Mouse (Mus musculus) thymus, postnatal 0 days (tissue): ENCODE results near the gene Foxred2. TPM values are rescaled to one million over a fixed set of nuclear protein-coding genes. Genes with fewer than 3 reads are reported as not detected.

Experiments
- DNase-seq: peaks from one replicate; pipeline ENCODE4 v3.0.0-alpha.2; 2015; ENCODE audit warnings: low spot score
- polyA plus RNA-seq: library from polyadenylated mRNA; unstranded; fragments of >200 nt; fragmentation: Nextera tagmentation; extraction: Ambion mirVana; gene quantifications from 2 replicates; pipeline ENCODE4 v1.2.1, GENCODE M21; 2015

Gene Foxred2
- 3.5 TPM in 2 replicates for polyA plus RNA-seq

DNA sequence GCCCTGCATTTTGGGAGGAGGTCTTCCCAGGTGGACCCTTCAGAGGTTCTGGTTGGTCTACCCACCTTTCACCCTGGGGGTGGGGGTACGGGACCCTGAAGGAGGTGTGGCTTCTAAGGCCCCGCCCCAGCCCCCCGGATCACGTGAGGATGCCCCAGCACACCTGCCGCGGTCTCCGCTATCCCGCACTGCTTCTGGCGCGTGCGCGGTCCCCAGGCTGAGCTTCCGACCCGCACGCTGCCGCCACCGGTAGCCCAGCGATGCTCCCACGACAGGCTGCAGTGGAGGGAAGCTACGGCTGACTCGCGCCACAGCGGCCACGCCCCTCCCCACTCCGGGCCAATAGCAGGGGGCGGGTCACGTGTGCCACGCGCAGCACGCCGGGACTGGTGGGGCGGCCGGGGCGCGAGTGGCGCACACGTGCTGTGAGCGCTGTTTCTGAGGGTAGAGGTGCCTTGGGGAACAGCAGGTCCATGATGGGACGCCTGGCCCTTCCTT lies at the start of gene Foxred2:
Gene Foxred2, minus strand, starts transcription at position 319 of the 498 bp plus-strand sequence.
- DNase-seq, result peak; percentile 91

DNA sequence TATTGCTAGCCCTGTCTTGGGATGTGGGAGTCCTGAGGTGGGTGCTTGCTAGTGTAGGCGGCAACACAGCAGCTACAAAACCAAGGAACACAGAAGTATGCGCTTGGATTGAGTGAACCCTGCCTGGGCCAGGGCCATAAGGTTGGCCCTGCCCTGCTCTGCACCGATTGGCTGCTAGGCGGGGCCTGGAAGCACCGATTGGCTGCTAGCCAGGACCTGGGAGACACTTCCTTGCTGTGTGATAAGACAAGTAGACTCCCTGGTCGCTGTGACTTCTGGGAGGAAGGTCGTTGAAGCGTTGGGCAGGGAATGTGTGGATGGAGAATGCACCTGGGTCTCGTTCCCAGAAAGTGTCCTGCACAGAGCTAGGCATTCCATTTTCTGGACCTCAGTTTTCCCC lies 47.4 kb upstream of the Foxred2 start:
- no peak for DNase-seq

DNA sequence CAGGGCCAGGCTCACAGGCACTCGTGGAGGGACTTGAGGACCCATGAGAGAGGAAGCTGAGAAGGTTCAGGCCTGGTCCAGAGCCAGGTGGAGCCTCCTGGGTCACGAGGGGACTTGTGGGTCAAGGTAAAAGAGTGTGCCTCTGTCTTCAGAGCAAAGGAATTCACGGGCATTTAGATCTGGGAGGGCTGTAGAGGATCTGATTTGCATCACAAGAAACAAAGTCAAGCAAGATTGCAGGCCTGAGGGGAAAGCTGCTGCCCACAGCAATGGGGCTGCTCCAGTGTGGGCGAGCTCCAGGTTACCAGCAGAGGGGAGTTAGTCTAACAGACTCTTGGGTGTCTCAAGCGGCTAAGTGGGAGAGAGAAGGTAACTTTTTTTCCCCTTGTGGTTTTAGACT lies 44.9 kb upstream of the Foxred2 start:
- DNase-seq, result no peak

DNA sequence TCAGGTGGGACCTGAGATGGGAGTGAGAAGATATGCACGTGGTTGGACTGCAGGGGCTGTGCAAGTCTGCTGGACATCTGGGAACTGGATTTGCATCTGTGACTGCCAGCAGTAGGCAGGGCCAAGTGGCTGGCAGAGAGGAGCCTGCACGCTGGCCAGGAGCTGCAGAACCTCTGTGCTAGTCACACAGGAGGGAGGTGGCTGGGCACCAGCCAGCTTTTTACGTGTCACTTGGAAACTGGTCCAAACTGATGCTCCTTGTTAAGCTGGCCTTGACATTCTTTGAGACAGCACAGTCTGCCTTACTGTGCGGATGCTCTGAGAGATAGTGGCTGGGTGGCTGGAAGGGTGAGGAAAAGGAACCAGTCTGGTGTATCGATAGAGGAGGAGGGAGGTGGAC lies 32.0 kb upstream of the Foxred2 start:
- no peak for DNase-seq

DNA sequence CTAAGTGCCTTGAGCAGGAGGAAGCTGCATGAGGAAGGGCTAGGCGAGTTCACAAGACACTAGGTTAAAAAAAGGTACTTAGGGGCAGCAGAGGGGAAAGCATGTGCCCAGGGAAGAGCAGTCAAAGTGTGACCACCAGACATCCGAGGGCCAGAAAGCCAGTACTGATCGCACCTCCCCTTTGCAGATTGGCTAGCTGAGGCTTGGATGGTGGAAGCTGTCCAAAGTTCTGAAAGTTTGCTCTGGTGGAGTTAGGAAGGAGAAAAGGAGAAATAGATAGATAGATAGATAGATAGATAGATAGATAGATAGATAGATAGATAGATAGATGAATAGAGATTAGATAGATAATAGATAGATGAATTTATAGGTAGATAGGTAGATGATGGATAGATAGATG lies 26.9 kb upstream of the Foxred2 start:
- DNase-seq, result no peak

DNA sequence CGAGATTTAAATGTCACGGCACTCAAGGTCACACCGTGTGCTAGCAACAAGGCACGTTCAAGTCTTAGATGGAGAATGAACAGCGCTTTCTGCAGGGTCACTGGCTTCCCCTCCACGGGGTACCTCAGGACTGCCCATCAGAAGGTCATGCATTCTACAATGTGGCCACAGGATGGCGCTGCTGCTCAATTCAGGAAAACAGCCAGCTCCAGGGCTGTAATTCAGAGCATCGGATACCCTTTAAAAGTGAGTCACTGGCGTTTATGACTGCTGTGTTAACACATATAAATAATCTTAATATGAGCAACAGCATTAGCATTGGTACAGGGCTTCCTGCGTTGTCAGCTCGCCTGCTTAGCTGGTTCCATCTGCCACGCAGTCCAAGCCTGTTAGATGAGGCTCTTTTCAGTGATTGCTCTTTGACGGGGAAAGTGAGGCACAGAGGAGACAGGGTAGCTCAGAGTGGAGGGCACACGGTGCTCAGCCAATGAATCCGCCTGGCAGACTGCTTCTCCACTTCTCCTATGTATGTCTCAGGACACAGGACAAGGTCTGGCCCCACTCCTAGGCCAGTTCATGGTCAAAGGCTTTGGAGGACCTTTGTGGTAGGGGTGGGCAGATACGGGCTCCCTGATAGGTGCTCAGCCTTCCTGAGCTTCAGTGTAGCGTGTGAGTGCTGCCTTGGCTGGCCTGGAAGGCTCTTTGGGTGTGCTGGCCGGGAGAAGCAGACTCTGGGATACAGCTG lies 25.8 kb upstream of the Foxred2 start:
- peak; percentile 49 for DNase-seq

DNA sequence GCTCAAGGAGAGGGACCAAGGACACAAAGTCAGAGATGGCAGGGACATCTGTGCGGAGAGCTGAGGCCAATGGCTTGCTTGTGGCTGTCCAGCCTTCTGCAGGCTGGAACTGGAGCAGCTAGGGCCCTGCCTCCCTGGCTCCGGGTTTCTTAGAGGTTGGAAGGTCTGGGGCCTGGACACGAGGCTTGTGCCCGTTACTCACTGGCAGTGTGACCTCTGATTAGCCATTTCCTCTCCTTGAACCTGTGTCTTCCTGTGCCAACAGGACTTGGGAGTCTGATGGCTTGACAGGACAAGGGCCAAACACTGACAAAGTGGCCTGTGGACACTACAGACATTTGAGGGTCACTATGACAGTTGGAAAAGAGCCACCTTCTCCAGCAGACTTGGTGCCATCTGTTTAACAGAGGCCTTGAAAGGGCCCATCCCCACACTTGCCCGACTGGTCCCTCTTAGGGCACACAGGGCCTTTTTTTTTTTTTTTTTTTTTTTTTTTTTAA lies 24.7 kb upstream of the Foxred2 start:
- no peak for DNase-seq

DNA sequence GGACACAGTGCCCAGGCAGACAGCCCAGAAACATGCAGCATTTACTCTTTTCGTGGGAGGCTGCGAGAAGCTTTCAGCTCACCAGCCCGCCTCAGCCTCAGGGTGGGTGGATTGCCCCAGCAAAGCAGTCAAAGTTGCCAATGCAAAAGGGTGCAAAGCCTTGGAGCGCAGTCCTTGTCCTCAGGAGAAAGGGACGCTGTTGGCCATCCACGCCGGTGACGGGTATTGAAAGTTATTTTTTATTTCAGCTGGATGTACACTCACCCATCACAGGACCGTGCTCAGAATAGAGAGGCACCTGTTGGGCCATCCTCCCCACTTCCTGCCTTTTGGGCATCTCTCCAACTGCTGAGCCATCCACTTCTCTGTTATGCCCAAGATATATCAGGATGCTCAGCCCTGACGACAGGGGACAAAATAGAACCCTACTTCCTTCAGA lies 22.9 kb upstream of the Foxred2 start:
- no peak for DNase-seq

DNA sequence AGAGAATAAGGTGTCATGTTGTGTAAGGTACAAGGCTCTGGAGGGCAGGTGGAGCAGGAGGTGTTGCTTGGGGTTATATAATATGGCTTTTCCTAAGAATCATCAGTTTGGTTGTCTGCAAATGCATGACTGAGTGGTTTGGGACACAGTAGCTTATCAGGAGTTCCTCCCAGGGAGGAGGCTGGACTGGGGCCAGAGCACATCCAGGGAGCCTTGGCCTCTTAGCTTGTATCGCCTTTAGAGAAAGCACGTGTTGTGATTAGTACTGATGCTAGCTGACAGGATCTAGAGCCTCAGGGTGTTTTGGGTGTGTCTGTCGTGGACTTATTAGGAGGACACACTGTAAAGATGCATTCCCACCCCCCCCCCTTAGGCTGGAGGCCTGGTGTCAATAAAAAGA lies 21.1 kb upstream of the Foxred2 start:
- no peak for DNase-seq

DNA sequence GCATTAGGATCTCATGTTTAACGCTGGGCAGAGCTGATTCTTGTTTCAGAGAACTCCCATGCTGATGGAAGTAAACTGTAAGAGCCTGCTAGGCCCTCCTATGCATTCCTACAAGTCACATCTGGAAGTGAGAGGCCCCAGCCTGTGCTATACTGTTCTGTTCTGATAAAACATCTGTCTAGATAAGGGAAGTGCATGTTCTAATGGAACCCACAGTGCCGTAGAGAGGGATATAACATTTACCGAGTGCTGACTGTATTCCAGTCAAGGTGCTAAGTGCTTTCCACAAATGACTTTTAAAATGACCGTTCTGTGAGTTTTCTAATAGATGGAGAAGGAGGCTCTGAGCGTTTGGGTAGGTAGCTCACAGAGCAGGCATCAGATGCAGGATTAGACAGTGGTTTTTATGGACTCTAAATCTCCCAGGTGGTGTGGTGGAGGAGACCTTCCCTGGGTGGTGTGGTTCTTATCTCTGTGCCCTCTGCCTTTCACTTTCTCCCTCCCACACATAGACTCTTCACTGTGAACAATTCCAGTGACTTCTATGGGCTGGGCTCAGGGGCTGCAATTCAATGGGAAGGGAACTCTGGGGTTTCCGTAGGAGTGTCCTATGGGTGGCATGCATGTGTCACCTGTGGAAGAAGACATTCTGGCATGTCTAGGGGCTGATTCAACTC lies 17.8 kb upstream of the Foxred2 start:
- no peak for DNase-seq

DNA sequence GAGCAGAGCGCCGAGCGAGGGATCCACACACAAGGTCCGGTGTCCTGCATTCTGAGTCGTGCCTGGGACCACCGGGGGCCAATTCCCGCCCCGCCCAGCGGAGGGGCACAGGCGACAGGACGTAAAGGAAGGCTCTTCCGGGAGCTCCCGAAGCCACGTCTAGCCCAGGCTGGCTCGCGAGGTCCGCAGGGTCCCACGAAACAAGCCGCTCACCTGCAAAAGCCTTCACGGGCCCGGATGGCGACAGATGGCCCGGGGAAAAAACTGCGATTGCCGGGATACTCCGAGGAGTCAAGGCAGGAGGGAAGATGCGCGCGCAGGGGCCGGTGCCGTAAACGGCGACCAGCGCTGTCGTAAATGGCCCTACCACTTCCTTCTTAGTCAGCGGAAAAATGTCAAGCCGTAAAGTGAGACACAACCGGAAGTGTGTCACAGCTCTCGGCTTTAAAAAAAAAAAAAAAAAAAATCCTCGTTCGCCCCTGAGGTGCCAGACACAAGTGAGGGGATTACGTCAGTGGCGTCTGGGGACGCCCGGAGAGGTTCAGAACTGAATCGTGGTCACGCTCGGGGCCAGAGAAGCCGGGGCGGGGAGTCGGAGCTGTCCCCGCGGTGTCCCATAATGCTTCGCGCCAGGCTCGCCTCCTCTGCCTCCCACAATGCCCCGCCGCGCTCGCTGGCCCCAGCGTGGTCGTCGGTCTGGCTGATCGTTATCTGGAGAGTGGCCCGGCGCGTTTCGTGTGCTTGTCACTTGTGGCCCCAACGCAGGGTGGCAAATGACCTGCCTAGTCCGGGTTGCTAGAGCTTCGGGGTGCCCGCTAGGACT lies 14.2 kb upstream of the Foxred2 start, which contains the start of gene Eif3d:
Gene Eif3d, minus strand, starts transcription at position 344 of the 823 bp plus-strand sequence.
- DNase-seq, result peak; percentile 93

DNA sequence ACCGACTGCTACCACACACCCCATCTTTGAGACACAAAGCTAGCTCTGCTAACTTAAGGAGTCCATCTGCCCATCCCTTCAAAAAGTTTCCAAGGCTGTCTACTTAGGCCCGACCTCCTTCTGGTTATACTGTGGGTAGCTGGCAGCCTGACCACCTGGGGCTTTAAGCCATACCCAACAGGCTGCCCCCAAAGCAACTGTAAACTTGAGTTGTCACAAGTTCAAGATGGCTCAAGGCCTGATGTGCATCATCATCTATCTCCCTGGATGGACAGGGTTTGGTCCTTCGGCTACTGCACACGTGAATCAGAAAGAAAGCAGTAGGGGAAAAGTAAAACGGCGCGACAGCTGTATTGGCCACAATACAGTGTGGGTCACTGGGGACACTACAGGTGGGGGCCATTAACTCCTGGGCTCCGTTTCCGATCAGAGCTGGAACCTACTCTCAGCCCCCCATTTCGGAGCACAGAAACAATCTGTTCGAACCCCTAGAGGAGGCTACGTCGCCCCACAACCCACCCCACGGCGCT lies 13.5 kb upstream of the Foxred2 start:
- no peak for DNase-seq

DNA sequence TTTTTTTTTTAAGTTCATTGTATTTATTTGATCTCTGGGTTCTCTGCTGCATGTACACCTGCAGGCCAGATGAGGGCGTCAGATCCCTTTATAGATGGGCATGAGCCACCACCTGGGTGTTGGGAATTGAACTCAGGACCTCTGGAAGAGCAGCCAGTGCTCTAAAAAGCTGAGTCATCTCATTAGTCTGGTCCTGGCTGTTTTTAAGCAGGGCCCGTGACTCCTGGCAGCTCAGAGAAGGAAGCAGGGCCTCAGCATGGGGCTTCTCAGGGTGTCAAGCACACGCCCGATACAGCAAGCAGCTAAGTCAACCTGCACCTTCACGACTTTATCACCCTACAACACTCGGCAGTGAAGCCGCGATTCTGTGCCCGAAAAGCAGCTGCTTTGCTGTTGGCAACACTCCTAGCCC lies 8.6 kb upstream of the Foxred2 start:
- DNase-seq, result no peak

DNA sequence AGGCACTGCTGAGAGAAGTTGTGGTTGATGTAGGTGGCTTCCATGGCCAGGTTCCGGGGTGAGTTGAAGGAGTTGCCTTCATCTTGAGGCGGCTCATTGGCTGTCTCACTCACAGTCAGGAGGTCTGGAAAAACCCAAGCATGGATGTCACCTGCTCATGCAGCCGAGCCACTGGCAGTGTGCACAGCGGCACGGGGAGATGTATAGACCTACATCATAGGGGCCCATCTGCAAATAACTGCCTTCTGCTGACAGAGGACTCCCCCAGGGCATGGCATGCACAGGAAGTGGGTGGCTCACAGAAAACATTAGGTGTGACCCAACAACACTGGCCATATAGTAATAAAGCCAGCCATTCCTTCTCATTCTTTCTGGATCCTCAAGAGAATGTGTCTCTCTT lies 5.9 kb upstream of the Foxred2 start:
- DNase-seq, result no peak

DNA sequence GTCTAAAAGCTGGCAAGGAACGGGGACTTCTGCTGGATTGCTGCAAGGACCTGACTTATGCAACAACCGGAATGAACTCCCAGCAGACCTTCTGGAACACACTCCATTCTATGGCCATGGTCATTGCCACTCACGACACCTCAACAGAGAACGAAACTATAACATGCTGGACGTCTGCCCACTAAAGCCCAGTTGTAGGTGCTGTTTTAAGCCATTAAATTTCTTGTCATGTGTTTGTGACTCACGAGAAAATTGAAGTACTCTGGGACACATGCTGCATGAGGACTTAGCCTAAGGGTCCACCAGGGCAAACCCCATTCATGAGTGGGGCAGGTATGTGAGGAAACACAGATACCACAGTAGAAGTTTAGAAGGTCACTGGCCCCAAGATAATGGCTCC lies 4.2 kb upstream of the Foxred2 start:
- DNase-seq, result no peak

DNA sequence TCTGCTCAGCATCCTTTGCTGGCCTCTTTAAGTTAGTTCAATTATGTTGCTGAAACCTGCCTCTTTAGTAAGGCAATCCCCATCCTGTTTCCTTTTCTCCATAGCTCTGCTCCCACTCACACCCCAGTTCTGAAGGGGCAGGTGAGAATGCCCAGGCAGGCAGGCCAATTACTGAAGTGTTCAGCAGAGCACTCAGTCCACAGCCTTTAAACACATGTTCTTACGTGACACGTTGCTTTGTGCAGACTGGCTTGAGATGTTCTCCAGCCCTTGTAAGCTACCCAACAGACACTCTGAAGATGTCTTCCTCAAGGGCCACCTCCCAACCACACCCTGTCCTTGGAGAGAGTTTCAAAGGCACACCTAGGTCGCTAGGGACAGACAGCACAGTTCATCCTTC lies 1.5 kb upstream of the Foxred2 start:
- DNase-seq, result no peak

DNA sequence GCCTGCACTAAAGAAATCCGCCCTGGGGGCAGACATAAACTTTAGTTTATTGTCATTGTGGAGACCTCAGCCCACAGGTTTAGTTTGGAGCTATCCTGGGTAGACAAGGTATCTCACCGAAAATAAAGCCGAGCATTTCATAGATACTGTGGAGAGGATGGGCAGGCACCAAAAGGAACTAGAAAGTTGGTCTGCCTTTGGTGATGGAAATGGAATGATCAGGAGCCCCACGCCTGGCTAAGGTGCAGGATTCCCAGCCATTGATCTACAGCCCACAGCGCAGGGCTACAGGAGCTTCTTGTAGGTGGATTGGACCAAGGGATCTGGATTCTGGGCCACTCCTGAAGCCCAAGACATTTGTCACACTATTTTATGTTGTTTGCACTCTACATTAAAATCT lies 1.1 kb upstream of the Foxred2 start:
- DNase-seq, result no peak

DNA sequence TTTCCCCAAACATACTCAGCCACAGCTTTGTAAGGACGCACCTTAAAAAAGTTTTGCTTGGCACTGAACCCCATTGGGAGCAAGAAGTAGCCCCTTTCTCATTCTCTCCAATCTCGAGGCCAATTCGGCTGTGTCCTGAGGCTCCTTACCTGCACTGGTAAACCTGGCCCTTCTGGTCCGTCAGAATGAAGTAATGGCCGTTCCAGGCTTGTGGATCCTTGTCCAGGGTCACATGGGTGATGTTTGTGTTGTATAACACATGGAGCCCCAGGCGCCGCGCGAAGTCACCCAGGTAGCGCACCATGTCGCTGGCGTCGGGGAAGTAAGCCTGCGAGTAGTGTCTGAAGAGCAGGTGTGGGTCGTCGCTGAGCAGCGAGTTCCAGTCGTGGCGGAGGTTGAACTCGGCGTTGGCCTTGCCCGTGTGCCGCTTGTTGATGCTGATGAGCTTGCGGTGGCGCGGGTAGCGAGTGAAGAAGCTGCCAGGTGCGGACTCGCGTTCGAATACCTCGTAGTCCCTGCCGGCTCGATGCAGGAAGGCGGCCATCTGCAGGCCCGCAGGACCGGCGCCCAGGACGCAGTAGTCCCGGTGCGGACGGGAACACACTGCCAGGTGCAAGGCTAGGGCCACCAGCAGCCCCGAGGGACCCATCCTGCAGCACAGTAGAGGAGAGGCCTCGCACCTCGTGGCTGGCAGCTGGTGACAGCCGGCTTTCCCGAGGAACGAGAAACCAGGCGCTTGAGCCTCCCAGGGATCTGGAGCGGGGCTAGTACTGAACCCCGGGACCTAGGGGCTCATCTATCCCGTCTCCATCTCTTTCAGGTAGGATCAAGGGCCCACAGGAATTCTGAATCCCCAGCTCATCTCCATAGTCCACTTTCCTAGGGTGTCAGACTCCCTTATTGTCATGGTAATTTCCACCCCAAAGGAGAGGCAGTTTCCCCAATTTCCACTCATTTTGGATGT lies 800 bp downstream of the Foxred2 start:
- DNase-seq, result peak; percentile 29

DNA sequence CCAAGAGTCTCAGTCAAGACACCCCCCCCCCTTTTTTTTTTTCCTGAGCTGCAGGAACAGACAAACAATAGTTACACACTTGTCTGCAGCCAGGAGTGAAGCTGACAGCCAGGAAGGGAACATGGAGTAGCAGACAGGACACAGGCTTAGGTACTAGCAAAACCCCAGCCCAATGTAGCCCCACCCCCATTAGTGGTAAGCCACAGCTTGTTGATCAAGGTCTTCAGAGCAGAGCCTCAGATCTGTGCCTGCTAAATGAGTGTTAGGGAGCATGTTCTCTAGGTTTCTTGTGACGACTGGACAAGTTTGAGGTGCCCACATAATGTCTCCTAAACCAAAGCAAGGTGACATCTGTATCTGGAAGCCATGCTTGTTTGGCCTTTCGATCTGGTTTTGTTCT lies 2.2 kb downstream of the Foxred2 start:
- DNase-seq, result peak; percentile 33

DNA sequence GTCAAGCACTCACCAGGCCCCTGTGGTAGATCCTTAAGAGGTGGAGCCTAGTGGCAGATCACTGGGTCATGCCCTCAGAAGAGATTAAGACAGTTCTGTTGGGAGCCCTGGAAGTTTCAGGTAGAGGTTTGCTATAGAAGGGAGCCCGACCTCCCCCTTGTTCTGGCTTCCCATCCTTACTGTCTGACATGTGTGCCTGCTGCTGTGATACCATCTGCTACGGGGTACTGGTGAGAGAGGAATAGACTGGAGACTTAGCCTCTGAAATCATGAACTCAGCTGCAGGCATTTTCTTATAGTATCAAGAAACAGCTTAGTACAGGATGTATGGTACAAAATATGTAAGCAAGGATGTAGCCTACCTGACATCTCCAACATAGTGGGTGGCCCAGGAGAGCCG lies 3.6 kb downstream of the Foxred2 start:
- DNase-seq, result no peak
